Mouse (Mus musculus) heart, embryonic 13.5 days (tissue): ENCODE data around the gene Kcnmb2. TPM values are rescaled to one million over a fixed set of nuclear protein-coding genes. Genes with fewer than 3 reads are reported as not detected.
A peak's percentile ranks its signal among the peaks of the same experiment; 100 is the strongest.

Experiments used
- ATAC-seq: fragments of 200-750 bp; cut with Nextera tagmentation; 2 replicates; pipeline ENCODE4 v1.8.0; 2017; ENCODE audit warnings: moderate TSS enrichment; ENCODE audit not compliant: insufficient number of reproducible peaks, low FRiP score, low TSS enrichment; ENCODE audit errors: extremely low read depth
- H3K27ac ChIP-seq: fragments of 300-500 bp; sonication (generic); replicated peaks from 2 replicates; pipeline ENCODE4 v1.5.1; 2015; ENCODE audit warnings: moderate library complexity, mild to moderate bottlenecking, inconsistent platforms
- H3K27me3 ChIP-seq: fragments of 300-500 bp; sonication (generic); replicated peaks from 2 replicates; pipeline ENCODE4 v1.6.1; 2015; ENCODE audit warnings: mild to moderate bottlenecking, inconsistent platforms
- H3K36me3 ChIP-seq: fragments of 300-500 bp; sonication (generic); 2 replicates; pipeline ENCODE4 v1.6.1; 2015; ENCODE audit warnings: mild to moderate bottlenecking, inconsistent platforms
- H3K4me1 ChIP-seq: fragments of 300-500 bp; sonication (generic); 2 replicates; pipeline ENCODE4 v1.6.1; 2015; ENCODE audit warnings: inconsistent platforms
- H3K4me2 ChIP-seq: fragments of 300-500 bp; sonication (generic); 2 replicates; pipeline ENCODE4 v1.6.1; 2015; ENCODE audit warnings: inconsistent platforms, mild to moderate bottlenecking, moderate library complexity
- H3K4me3 ChIP-seq: fragments of 300-500 bp; sonication (generic); 2 replicates; pipeline ENCODE4 v1.5.1; 2015; ENCODE audit warnings: moderate library complexity, mild to moderate bottlenecking, inconsistent platforms
- H3K9ac ChIP-seq: fragments of 300-500 bp; sonication (generic); 2 replicates; pipeline ENCODE4 v1.6.1; 2015; ENCODE audit warnings: inconsistent platforms, mild to moderate bottlenecking, moderate library complexity
- H3K9me3 ChIP-seq: fragments of 300-500 bp; sonication (generic); 2 replicates; pipeline ENCODE4 v1.6.1; 2016; ENCODE audit warnings: inconsistent platforms
- WGBS: fragments of 180-500 bp; shearing (Covaris S2); methylation state at CpG from one replicate; pipeline ENCODE4 v1.1.7; 2015; ENCODE audit warnings: mixed read lengths; 5-methylcytosine and 5-hydroxymethylcytosine counted together
- polyA plus RNA-seq: library from polyadenylated mRNA; unstranded; fragments of >200 nt; fragmentation: Nextera tagmentation; extraction: Ambion mirVana; gene quantifications from 2 replicates; pipeline ENCODE4 v1.2.1, GENCODE M21; 2015

Kcnmb2 gene
- polyA plus RNA-seq, 1 experiment from 2014 or later, result 0.28 TPM

DNA sequence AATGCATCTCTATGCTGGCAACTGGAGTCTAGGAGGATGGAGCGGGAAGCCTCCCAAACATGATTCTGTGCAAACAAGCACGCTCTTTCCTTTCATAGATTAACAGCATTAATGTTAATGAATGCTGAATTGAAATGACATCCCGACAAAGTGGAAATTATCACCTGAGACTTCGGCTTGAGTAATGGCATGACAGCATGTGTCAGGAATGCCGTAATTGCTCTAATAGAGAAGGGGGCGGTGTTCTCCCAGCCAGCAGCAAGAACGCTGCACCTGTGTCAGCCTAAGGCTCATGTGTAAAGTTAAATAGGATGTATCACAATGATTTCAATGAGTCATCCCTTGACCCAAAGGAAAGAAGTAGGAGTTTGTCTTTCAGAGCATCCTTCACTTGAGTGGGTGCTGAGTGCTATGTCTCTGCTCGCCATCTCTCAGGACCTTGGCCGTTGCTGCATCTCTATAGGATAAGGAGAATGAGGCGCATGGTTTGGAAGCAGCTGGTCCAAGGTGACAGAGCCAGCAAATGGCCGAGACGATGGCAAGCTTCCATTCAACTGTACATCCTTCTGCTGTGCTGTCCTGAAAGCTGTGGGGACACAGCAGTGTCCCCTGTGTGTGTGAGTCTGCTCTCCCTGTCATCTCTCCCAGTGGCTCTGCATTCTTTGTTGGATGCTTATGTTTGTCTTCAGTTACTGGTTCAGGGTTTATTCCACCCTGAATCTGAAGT, 110.1 kb downstream of the Kcnmb2 start:
- Histone ChIP-seq H3K27me3 (no peaks in the 10 kb centered on the region), H3K4me1 (no peaks in the 10 kb centered on the region), H3K36me3 (no peaks in the 10 kb centered on the region), H3K9me3 (peaks cover 3% of the 10 kb centered on the region; the same call in 1 of the 2 replicates), H3K4me2 (no peak overlapping the region), H3K27ac (no peak overlapping the region), H3K4me3 (no peak overlapping the region), H3K9ac (no peak overlapping the region)
- 75% methylated on average over 12 of the region's 12 CpGs for WGBS
- ATAC-seq, result no peak

- peaks cover 3% of the 10 kb centered on the region; the same call in 1 of the 2 replicates for H3K9me3 ChIP-seq
- ATAC-seq, result no peak
- no peak overlapping the region for H3K9ac ChIP-seq
- H3K4me3 ChIP-seq, result no peak overlapping the region
- H3K4me1 ChIP-seq, result no peaks in the 10 kb centered on the region
- no peak overlapping the region for H3K4me2 ChIP-seq
- no peaks in the 10 kb centered on the region for H3K36me3 ChIP-seq
- WGBS, result 74% methylated on average over 6 of the region's 6 CpGs
- H3K27me3 ChIP-seq, result no peaks in the 10 kb centered on the region
- H3K27ac ChIP-seq, result no peak overlapping the region
Measured at GRCm38 (mm10) chr3:32020981-32021380, 118.7 kb downstream of the Kcnmb2 start.

GRCm38 (mm10) chr3:32029375-32030050, 127.2 kb downstream of the Kcnmb2 start:
- WGBS, result 36% methylated on average over 10 of the region's 10 CpGs
- no peak for ATAC-seq
- H3K36me3 ChIP-seq, result no peaks in the 10 kb centered on the region
- H3K4me1 ChIP-seq, result peaks cover 21% of the 10 kb centered on the region
- H3K27me3 ChIP-seq, result no peaks in the 10 kb centered on the region
- no peak overlapping the region for H3K9ac ChIP-seq
- no peak overlapping the region for H3K27ac ChIP-seq
- H3K4me2 ChIP-seq, result peak overlapping the region; percentile 37
- no peak overlapping the region for H3K4me3 ChIP-seq
- no peaks in the 10 kb centered on the region for H3K9me3 ChIP-seq

DNA sequence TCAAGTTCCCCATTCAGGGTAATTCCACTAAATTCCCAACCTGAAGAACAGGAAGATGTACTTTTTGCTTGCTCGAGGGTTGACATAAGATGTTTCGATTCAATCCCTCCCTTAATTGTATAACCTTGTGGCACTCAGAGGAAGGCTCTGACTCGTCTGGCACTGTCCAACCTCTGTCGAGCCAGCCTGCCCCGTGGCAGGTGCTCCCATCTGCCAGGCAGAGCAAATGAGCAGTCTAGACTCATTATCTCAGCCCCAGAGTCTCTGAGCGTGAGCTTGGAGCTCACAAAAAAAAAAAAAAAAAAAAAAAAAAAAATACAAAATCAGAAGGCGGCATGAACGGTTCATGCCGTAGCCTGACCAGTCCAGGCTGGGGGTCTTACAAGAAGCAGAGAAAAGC, 130.1 kb downstream of the Kcnmb2 start:
- H3K9me3 ChIP-seq, result no peaks in the 10 kb centered on the region
- no peak overlapping the region for H3K27ac ChIP-seq
- no peaks in the 10 kb centered on the region for H3K27me3 ChIP-seq
- H3K4me3 ChIP-seq, result no peak overlapping the region
- WGBS, result 73% methylated on average over 9 of the region's 9 CpGs
- no peak overlapping the region for H3K9ac ChIP-seq
- no peaks in the 10 kb centered on the region for H3K36me3 ChIP-seq
- no peak for ATAC-seq
- no peak overlapping the region for H3K4me2 ChIP-seq
- H3K4me1 ChIP-seq, result peaks cover 10% of the 10 kb centered on the region

DNA sequence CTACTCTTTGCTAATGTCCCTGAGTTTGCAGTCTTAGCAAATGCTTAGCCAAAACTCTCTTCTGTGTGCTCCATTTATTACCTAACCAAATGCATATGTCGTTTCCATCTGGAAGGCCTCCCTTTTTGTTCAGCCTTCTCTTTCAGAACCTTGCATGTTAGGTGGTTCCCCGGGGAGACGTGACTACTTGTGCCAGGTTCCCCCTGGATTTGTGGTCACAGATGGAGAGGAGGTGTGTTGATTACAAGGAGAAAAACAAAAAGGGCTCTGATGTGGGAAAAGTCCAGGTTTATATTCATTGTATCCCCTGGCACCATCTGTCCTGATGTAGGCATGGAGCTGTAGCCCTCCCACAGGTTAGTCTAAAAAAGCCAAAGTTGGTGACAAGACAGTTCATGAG, 141.5 kb downstream of the Kcnmb2 start:
- 66% methylated on average over 3 of the region's 3 CpGs for WGBS
- no peaks in the 10 kb centered on the region for H3K9me3 ChIP-seq
- no peaks in the 10 kb centered on the region for H3K27me3 ChIP-seq
- H3K36me3 ChIP-seq, result no peaks in the 10 kb centered on the region
- no peak overlapping the region for H3K27ac ChIP-seq
- H3K4me1 ChIP-seq, result no peaks in the 10 kb centered on the region
- no peak overlapping the region for H3K4me3 ChIP-seq
- H3K4me2 ChIP-seq, result no peak overlapping the region
- ATAC-seq, result no peak
- no peak overlapping the region for H3K9ac ChIP-seq

GRCm38 (mm10) chr3:32048777-32049176, 146.5 kb downstream of the Kcnmb2 start:
- Histone ChIP-seq H3K27me3 (no peaks in the 10 kb centered on the region), H3K36me3 (no peaks in the 10 kb centered on the region), H3K9me3 (no peaks in the 10 kb centered on the region), H3K4me1 (no peaks in the 10 kb centered on the region), H3K4me2 (no peak overlapping the region), H3K9ac (no peak overlapping the region), H3K27ac (no peak overlapping the region), H3K4me3 (no peak overlapping the region)
- no peak for ATAC-seq
- 81% methylated on average over 3 of the region's 3 CpGs for WGBS

GRCm38 (mm10) chr3:32052596-32052995, 150.3 kb downstream of the Kcnmb2 start:
- no peak overlapping the region for H3K4me3 ChIP-seq
- no peaks in the 10 kb centered on the region for H3K4me1 ChIP-seq
- H3K36me3 ChIP-seq, result no peaks in the 10 kb centered on the region
- H3K27me3 ChIP-seq, result no peaks in the 10 kb centered on the region
- no peak for ATAC-seq
- H3K4me2 ChIP-seq, result no peak overlapping the region
- 46% methylated on average over 3 of the region's 3 CpGs for WGBS
- H3K9me3 ChIP-seq, result no peaks in the 10 kb centered on the region
- no peak overlapping the region for H3K9ac ChIP-seq
- H3K27ac ChIP-seq, result no peak overlapping the region

GRCm38 (mm10) chr3:32053610-32054241, 151.4 kb downstream of the Kcnmb2 start:
- Histone ChIP-seq H3K27ac (no peak overlapping the region), H3K4me1 (no peaks in the 10 kb centered on the region), H3K36me3 (no peaks in the 10 kb centered on the region), H3K9me3 (no peaks in the 10 kb centered on the region), H3K4me3 (no peak overlapping the region), H3K27me3 (no peaks in the 10 kb centered on the region), H3K4me2 (no peak overlapping the region), H3K9ac (no peak overlapping the region)
- ATAC-seq, result no peak
- WGBS, result 85% methylated on average over 10 of the region's 10 CpGs

- no peak for ATAC-seq
Measured at GRCm38 (mm10) chr3:32059888-32060656, 157.8 kb downstream of the Kcnmb2 start.

DNA sequence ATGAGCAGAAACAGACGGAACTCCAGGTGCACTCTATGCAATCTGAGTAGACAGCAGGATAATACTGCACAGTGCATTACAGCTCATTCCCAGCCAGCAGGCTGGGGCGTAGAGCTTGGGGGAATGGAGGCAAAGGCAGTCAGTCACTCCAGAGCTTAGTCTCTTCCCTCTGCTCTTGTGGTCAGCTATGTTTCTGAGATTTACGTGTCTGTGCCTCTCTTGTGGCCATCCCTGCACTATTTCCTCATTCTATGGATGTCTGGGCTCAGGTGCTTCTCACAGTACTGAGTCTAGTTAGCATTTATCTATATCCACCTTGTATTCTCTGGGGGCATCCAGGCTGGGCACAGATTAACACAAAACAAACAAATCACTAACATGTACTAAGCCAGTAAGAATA, 160.4 kb downstream of the Kcnmb2 start:
- peaks cover 9% of the 10 kb centered on the region for H3K4me1 ChIP-seq
- H3K4me2 ChIP-seq, result no peak overlapping the region
- no peaks in the 10 kb centered on the region for H3K9me3 ChIP-seq
- H3K36me3 ChIP-seq, result no peaks in the 10 kb centered on the region
- H3K27ac ChIP-seq, result no peak overlapping the region
- H3K9ac ChIP-seq, result no peak overlapping the region
- no peaks in the 10 kb centered on the region for H3K27me3 ChIP-seq
- 73% methylated on average over 3 of the region's 3 CpGs for WGBS
- no peak for ATAC-seq
- H3K4me3 ChIP-seq, result no peak overlapping the region

More at GRCm38 (mm10) chr3:32059888-32060656, 157.8 kb downstream of the Kcnmb2 start:
- Histone ChIP-seq H3K27ac (no peak overlapping the region), H3K4me3 (no peak overlapping the region), H3K36me3 (no peaks in the 10 kb centered on the region), H3K27me3 (no peaks in the 10 kb centered on the region), H3K9ac (no peak overlapping the region), H3K4me2 (no peak overlapping the region), H3K4me1 (peaks cover 9% of the 10 kb centered on the region), H3K9me3 (no peaks in the 10 kb centered on the region)
- 56% methylated on average over 10 of the region's 10 CpGs for WGBS

DNA sequence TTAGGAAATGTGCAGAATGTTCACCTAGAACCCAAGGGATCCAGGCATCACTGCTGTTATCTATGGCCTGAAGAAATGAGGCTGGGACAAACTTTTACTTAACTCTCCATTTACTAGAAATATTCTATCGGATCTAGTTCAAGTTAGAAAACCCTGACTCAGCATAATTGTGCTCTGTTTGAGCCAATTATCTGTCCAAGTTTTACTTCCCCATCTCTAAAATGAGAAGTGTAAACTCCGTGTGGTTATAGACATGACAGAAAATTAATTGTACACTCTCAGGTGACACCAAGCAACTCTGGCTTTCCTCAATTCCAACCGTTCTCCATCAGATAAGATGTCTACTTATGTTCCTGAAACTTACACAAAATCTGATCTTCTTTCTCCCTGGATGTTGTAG, 161.0 kb downstream of the Kcnmb2 start:
- ATAC-seq, result no peak
- H3K27me3 ChIP-seq, result no peaks in the 10 kb centered on the region
- peaks cover 9% of the 10 kb centered on the region for H3K4me1 ChIP-seq
- WGBS, result 83% methylated on average over 3 of the region's 3 CpGs
- H3K9ac ChIP-seq, result no peak overlapping the region
- H3K4me3 ChIP-seq, result no peak overlapping the region
- H3K36me3 ChIP-seq, result no peaks in the 10 kb centered on the region
- H3K27ac ChIP-seq, result no peak overlapping the region
- H3K9me3 ChIP-seq, result no peaks in the 10 kb centered on the region
- no peak overlapping the region for H3K4me2 ChIP-seq
